Mouse (Mus musculus) monocyte, adult 5-6 weeks (primary cell): ENCODE measurements at regions not wholly inside any gene's neighbourhood (a gene's known extent, or its start where the extent isn't known, plus 50 kb on each side); places are given as distances from the start of the nearest gene placed in this dataset.
"Not testable (repeated sequence)": the region's sequence is repeated elsewhere in the genome, so short reads cannot be mapped to it uniquely, and the experiment has no call there.

Experiments used
- ATAC-seq: fragments of 153-309, 156-312 bp; replicated peaks from 2 replicates; pipeline ENCODE4 v1.8.0; 2017; ENCODE audit warnings: mild to moderate bottlenecking; ENCODE audit not compliant: low TSS enrichment, insufficient number of reproducible peaks, severe bottlenecking, poor library complexity, low FRiP score

- no peak for ATAC-seq
These were observed 73.6 kb upstream of the Rpl34 start for GRCm38 (mm10) chr3:130803591-130804326.

- ATAC-seq, result no peak
These were observed 69.8 kb upstream of the Rpl34 start for GRCm38 (mm10) chr3:130800016-130800415.

- not testable (repeated sequence) for ATAC-seq
These were observed 67.8 kb upstream of the Rpl34 start for GRCm38 (mm10) chr3:130797956-130798355.

GRCm38 (mm10) chr3:130796531-130796930, 66.3 kb upstream of the Rpl34 start:
- no peak; the same call in 1 of the 2 replicates for ATAC-seq

GRCm38 (mm10) chr3:130795396-130795795, 65.2 kb upstream of the Rpl34 start:
- ATAC-seq, result no peak

- no peak for ATAC-seq
These were observed 64.1 kb upstream of the Rpl34 start for GRCm38 (mm10) chr3:130794142-130794925.

- ATAC-seq, result no peak
These were observed 50.6 kb upstream of the Rpl34 start for GRCm38 (mm10) chr3:130780706-130781240.
